Mouse (Mus musculus): ENCODE results near the gene Cdc6. TPM values are rescaled to one million over a fixed set of nuclear protein-coding genes. Genes with fewer than 3 reads are reported as not detected.

The Cdc6 gene
- polyA plus RNA-seq, 1 experiment from 2014 or later: 5.6 TPM

Other genes starting within 250 kb of the Cdc6 start
- not detected in 2 replicates for gene Gsdma, start 243.4 kb upstream of the Cdc6 start, polyA plus RNA-seq (2014; fragmentation: Nextera tagmentation; extraction: Ambion mirVana)
- 135 and 164 TPM in 2 replicates for gene Psmd3, start 225.2 kb upstream of the Cdc6 start, polyA plus RNA-seq (2014; fragmentation: Nextera tagmentation; extraction: Ambion mirVana)
- gene Csf3, start 206.5 kb upstream of the Cdc6 start, polyA plus RNA-seq (2014; fragmentation: Nextera tagmentation; extraction: Ambion mirVana): not detected in 2 replicates
- 65.7 and 81.1 TPM in 2 replicates for gene Med24, start 178.4 kb upstream of the Cdc6 start, polyA plus RNA-seq (2014; fragmentation: Nextera tagmentation; extraction: Ambion mirVana)
- gene Thra, start 167.2 kb upstream of the Cdc6 start, polyA plus RNA-seq (2014; fragmentation: Nextera tagmentation; extraction: Ambion mirVana): 175 and 194 TPM in 2 replicates
- 3.0 TPM in 2 replicates for gene Nr1d1, start 132.5 kb upstream of the Cdc6 start, polyA plus RNA-seq (2014; fragmentation: Nextera tagmentation; extraction: Ambion mirVana)
- gene Msl1, start 112.3 kb upstream of the Cdc6 start, polyA plus RNA-seq (2014; fragmentation: Nextera tagmentation; extraction: Ambion mirVana): 25.0 and 35.9 TPM in 2 replicates
- 46.6 and 57.3 TPM in 2 replicates for gene Casc3, start 102.9 kb upstream of the Cdc6 start, polyA plus RNA-seq (2014; fragmentation: Nextera tagmentation; extraction: Ambion mirVana)
- 8.8 and 9.6 TPM in 2 replicates for gene Rapgefl1, start 71.0 kb upstream of the Cdc6 start, polyA plus RNA-seq (2014; fragmentation: Nextera tagmentation; extraction: Ambion mirVana)
- gene Wipf2, start 44.2 kb upstream of the Cdc6 start, polyA plus RNA-seq (2014; fragmentation: Nextera tagmentation; extraction: Ambion mirVana): 5.4 and 6.1 TPM in 2 replicates
- gene Rara, start 20.0 kb downstream of the Cdc6 start, polyA plus RNA-seq (2014; fragmentation: Nextera tagmentation; extraction: Ambion mirVana): 8.8 and 11.0 TPM in 2 replicates
- gene Gjd3, start 75.2 kb downstream of the Cdc6 start, polyA plus RNA-seq (2014; fragmentation: Nextera tagmentation; extraction: Ambion mirVana): 0.70 and 2.0 TPM in 2 replicates
- 24.9 and 67.9 TPM in 2 replicates for gene Top2a, start 116.4 kb downstream of the Cdc6 start, polyA plus RNA-seq (2014; fragmentation: Nextera tagmentation; extraction: Ambion mirVana)
- gene Igfbp4, start 133.4 kb downstream of the Cdc6 start, polyA plus RNA-seq (2014; fragmentation: Nextera tagmentation; extraction: Ambion mirVana): 55.0 and 111 TPM in 2 replicates
- gene Tns4, start 181.5 kb downstream of the Cdc6 start, polyA plus RNA-seq (2014; fragmentation: Nextera tagmentation; extraction: Ambion mirVana): 0.22 TPM in 1 of 2 replicates, not detected in the other
- 0.45 TPM in 1 of 2 replicates, not detected in the other for gene Ccr7, start 247.3 kb downstream of the Cdc6 start, polyA plus RNA-seq (2014; fragmentation: Nextera tagmentation; extraction: Ambion mirVana)